In the genomic region with DNA sequence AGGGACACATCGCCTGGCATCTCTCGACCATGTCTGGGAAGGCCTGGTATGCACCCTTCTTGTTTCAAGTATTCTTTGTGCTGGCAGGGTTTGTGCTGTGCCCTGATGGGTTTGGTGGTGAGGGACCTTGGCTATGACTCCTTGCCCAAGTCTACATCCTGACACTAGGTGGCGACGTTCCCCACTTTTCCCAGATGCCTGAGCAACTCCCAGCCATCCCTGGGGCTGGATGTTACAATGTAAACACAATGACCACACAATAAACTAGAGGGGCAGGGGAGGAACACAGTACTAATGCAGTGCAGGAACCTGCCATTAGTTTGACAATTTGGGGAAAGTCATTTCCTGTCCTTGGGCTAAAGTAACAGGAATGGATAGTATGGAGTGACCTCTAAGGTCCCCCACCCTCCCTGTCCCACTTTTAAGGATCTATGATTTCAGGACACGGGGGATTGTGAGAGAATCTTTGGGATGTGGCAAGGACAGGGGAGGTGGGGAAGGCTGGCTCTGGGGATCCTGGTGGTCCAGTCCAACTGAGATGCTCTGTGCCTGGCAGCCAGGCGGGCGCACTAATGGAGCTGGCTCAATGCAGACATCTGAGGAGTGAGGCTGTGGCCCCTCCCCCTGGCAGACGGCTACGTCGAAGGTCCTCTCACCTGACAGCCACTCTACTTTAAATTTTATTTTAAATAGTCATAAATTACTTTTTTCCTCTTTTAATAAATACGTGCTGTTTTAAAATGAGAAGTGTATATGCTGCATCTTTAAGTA, we compare ENCODE assay signal across 8 mouse cellular contexts.
A peak's percentile ranks its signal among the peaks of the same experiment; 100 is the strongest.
DNase-seq lines count a peak whose midpoint lies in the region; ATAC-seq and TF ChIP-seq lines count a peak whose summit lies in the region.

No protein-coding gene starts in this region.

- peak; percentile 43 for DNase-seq in thymus, postnatal 14 days
- no peak for DNase-seq in thymus, postnatal 0 days (ENCODE audit: low spot score)
- DNase-seq in cerebellum, postnatal 25 days, result peak; percentile 85 to 92
- peak; percentile 42 to 54 for DNase-seq in gastrocnemius, adult 8-10 months (ENCODE audit: low spot score in 2 of 2)
- DNase-seq in left cerebral cortex, postnatal 36 days (ENCODE audit: low spot score in 2 of 2), result peak; percentile 61 to 71

- no peaks in the 10 kb centered on the region for H3K9me3 ChIP-seq in intestine, postnatal 0 days (ENCODE audit: control insufficient read depth)
- no peaks in the 10 kb centered on the region for H3K9me3 ChIP-seq in midbrain, embryonic 15.5 days
- no peaks in the 10 kb centered on the region for H3K9me3 ChIP-seq in stomach, embryonic 16.5 days (replicated peaks; ENCODE audit: control insufficient read depth, low read length)

- no peaks in the 10 kb centered on the region for H3K4me1 ChIP-seq in intestine, postnatal 0 days (replicated peaks; ENCODE audit: control insufficient read depth, insufficient read depth, low read length)
- H3K4me1 ChIP-seq in midbrain, embryonic 15.5 days, result no peaks in the 10 kb centered on the region
- peaks cover 4% of the 10 kb centered on the region for H3K4me1 ChIP-seq in stomach, embryonic 16.5 days (ENCODE audit: control insufficient read depth, insufficient read depth, low read length)

- peak; percentile 93 for TF ChIP-seq CTCF in intestine, postnatal 0 days (IDR thresholded peaks at IDR 0.05; ENCODE audit: low read depth)

- peak; percentile 57 for ATAC-seq in intestine, postnatal 0 days
- ATAC-seq in midbrain, embryonic 15.5 days (replicated peaks), result peak; percentile 45; the same call in 1 of the 2 replicates
- peak; percentile 61; the same call in 1 of the 2 replicates for ATAC-seq in stomach, embryonic 16.5 days (ENCODE audit: insufficient read depth, low FRiP score)

- no peak overlapping the region for H3K4me3 ChIP-seq in intestine, postnatal 0 days (ENCODE audit: low read depth, low read length)
- H3K4me3 ChIP-seq in midbrain, embryonic 15.5 days, result no peak overlapping the region
- no peak overlapping the region for H3K4me3 ChIP-seq in stomach, embryonic 16.5 days (replicated peaks; ENCODE audit: low read length)

- H3K27me3 ChIP-seq in intestine, postnatal 0 days (replicated peaks; ENCODE audit: control insufficient read depth, insufficient read depth, low read length), result no peaks in the 10 kb centered on the region
- H3K27me3 ChIP-seq in midbrain, embryonic 15.5 days (replicated peaks), result no peaks in the 10 kb centered on the region
- no peaks in the 10 kb centered on the region for H3K27me3 ChIP-seq in stomach, embryonic 16.5 days (ENCODE audit: control insufficient read depth, insufficient read depth, low read length)

- 44% methylated on average over 11 of the region's 11 CpGs for WGBS in intestine, postnatal 0 days
- 42% methylated on average over 11 of the region's 11 CpGs for WGBS in midbrain, embryonic 15.5 days
- WGBS in stomach, embryonic 16.5 days, result 40% methylated on average over 11 of the region's 11 CpGs

- intact Hi-C loops in left cerebral cortex, postnatal 36 days (cut with DNase I), result loop anchor here (1.0 kb wide), 1 partner anchor 75 kb away; no protein-coding TSS in a partner anchor

- H3K27ac ChIP-seq in intestine, postnatal 0 days (ENCODE audit: low read depth, low read length), result no peak overlapping the region
- no peak overlapping the region for H3K27ac ChIP-seq in midbrain, embryonic 15.5 days
- no peak overlapping the region for H3K27ac ChIP-seq in stomach, embryonic 16.5 days (ENCODE audit: low read length)

- no peak overlapping the region for H3K4me2 ChIP-seq in intestine, postnatal 0 days (replicated peaks; ENCODE audit: low read depth)
- H3K4me2 ChIP-seq in midbrain, embryonic 15.5 days, result no peak overlapping the region
- H3K4me2 ChIP-seq in stomach, embryonic 16.5 days (ENCODE audit: low read depth, low read length), result no peak overlapping the region

- peaks cover 37% of the 10 kb centered on the region for H3K36me3 ChIP-seq in intestine, postnatal 0 days (ENCODE audit: control insufficient read depth, insufficient read depth)
- H3K36me3 ChIP-seq in midbrain, embryonic 15.5 days (replicated peaks), result no peaks in the 10 kb centered on the region
- H3K36me3 ChIP-seq in stomach, embryonic 16.5 days (ENCODE audit: control insufficient read depth, insufficient read depth, low read length), result peaks cover 26% of the 10 kb centered on the region

- H3K9ac ChIP-seq in intestine, postnatal 0 days (ENCODE audit: low read depth, low read length), result no peak overlapping the region
- no peak overlapping the region for H3K9ac ChIP-seq in midbrain, embryonic 15.5 days
- H3K9ac ChIP-seq in stomach, embryonic 16.5 days (ENCODE audit: low read length), result no peak overlapping the region
